9 mouse cellular contexts compared by ENCODE assay signal in the genomic region with DNA sequence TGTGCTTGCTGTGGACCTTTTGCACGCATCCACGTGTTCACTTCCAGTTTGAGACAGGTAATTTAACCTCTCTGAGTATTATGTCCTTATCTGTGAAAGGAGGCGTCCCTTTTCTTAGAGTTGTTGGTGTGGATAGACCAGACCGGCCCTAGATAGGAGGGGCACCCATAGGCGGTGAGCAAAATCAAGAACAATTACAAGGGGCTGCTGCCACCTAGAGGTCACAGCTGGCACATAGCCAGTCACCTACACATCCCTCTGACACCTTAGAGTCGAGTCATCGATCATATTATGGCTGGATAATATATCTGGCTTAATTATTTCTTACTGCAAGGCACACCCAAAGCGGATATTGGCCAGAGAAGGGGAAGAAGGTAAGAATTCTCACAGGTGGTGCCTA. TPM values are rescaled to one million over a fixed set of nuclear protein-coding genes. Genes with fewer than 3 reads are reported as not detected.
DNase-seq lines count a peak whose midpoint lies in the region; ATAC-seq lines count a peak whose summit lies in the region.
"Had no signal": no experiment of that assay in that cellular context is flagged by ENCODE, and none has a peak within 500 bp of the region (broad histone marks: within the 10 kb centered on the region; RNA-seq: fewer than 3 reads in every experiment).

No protein-coding gene starts in this region.

- intact Hi-C loops in gastrocnemius, postnatal 14 days (cut with DNase I; ENCODE audit: low total_unique reads) = no loop called here

- no peaks in the 10 kb centered on the region for H3K9me3 ChIP-seq in heart, embryonic 13.5 days
- no peaks in the 10 kb centered on the region for H3K9me3 ChIP-seq in midbrain, embryonic 11.5 days (ENCODE audit: control insufficient read depth, low read length)
- H3K9me3 ChIP-seq: neural tube, embryonic 12.5 days had no signal

- peak; percentile 61 for DNase-seq in layer of hippocampus, adult 11-12 months (ENCODE audit: low spot score)
- DNase-seq in layer of hippocampus, postnatal 14 days (ENCODE audit: low spot score in 2 of 2) = no peak
- peak; percentile 68 for DNase-seq in c-Kit-positive CD71-negative TER-119-negative erythroid progenitor cells, embryonic 14.5 days (ENCODE audit: low read depth)
- DNase-seq in kidney, postnatal 36 days = peak; percentile 73 to 80
- DNase-seq in midbrain, embryonic 11.5 days (ENCODE audit: low spot score, missing footprints) = peak; percentile 96
- peak; percentile 90 for DNase-seq in splenic B cell, adult 2 months (ENCODE audit: low read depth, low spot score)
- no peak for DNase-seq in gastrocnemius, postnatal 14 days

- H3K9ac ChIP-seq in heart, embryonic 13.5 days = peak overlapping the region; percentile 48; the same call in 1 of the 2 replicates
- H3K9ac ChIP-seq in midbrain, embryonic 11.5 days (ENCODE audit: low read length) = no peak overlapping the region
- H3K9ac ChIP-seq: neural tube, embryonic 12.5 days had no signal

- 9% methylated on average over 8 of the region's 8 CpGs for WGBS in heart, embryonic 13.5 days
- 8% methylated on average over 8 of the region's 8 CpGs for WGBS in midbrain, embryonic 11.5 days

- H3K4me1 ChIP-seq in heart, embryonic 13.5 days = peaks cover 57% of the 10 kb centered on the region
- H3K4me1 ChIP-seq in midbrain, embryonic 11.5 days (ENCODE audit: control insufficient read depth, insufficient read depth, low read length) = peaks cover 25% of the 10 kb centered on the region

- ATAC-seq in heart, embryonic 13.5 days (ENCODE audit: extremely low read depth, insufficient number of reproducible peaks, low FRiP score, low TSS enrichment) = no peak
- ATAC-seq in midbrain, embryonic 11.5 days (ENCODE audit: low FRiP score) = peak; percentile 40; the same call in 1 of the 2 replicates

- 0 out of 2 replicates have a peak overlapping the region, but pooled peaks have one; percentile 29 for H3K4me2 ChIP-seq in heart, embryonic 13.5 days
- no peak overlapping the region for H3K4me2 ChIP-seq in midbrain, embryonic 11.5 days
- H3K4me2 ChIP-seq: neural tube, embryonic 12.5 days had no signal

- peaks cover 22% of the 10 kb centered on the region for H3K36me3 ChIP-seq in heart, embryonic 13.5 days
- no peaks in the 10 kb centered on the region for H3K36me3 ChIP-seq in midbrain, embryonic 11.5 days (ENCODE audit: control insufficient read depth, insufficient read depth, low read length)
- H3K36me3 ChIP-seq in splenic B cell, adult 2 months (ENCODE audit: control insufficient read depth, insufficient read depth, low read length, poor library complexity, severe bottlenecking) = no peaks in the 10 kb centered on the region
- H3K36me3 ChIP-seq: neural tube, embryonic 12.5 days had no signal

- peaks cover 33% of the 10 kb centered on the region for H3K27me3 ChIP-seq in heart, embryonic 13.5 days (replicated peaks)
- peaks cover 5% of the 10 kb centered on the region; the same call in 1 of the 2 replicates for H3K27me3 ChIP-seq in midbrain, embryonic 11.5 days (ENCODE audit: control insufficient read depth, insufficient read depth, low read length)
- no peaks in the 10 kb centered on the region for H3K27me3 ChIP-seq in splenic B cell, adult 2 months (ENCODE audit: control insufficient read depth, insufficient read depth, low read length, poor library complexity, severe bottlenecking)

- H3K4me3 ChIP-seq in heart, embryonic 13.5 days = no peak overlapping the region
- no peak overlapping the region for H3K4me3 ChIP-seq in midbrain, embryonic 11.5 days (ENCODE audit: low read depth, low read length)
- H3K4me3 ChIP-seq: neural tube, embryonic 12.5 days had no signal

- H3K27ac ChIP-seq in heart, embryonic 13.5 days (replicated peaks) = no peak overlapping the region
- H3K27ac ChIP-seq in midbrain, embryonic 11.5 days (ENCODE audit: low read depth, low read length) = no peak overlapping the region
- H3K27ac ChIP-seq: neural tube, embryonic 12.5 days had no signal

RNA-seq across cellular contexts. Expression of a gene that starts 2.6 kb away (rescaled TPM):
- total RNA-seq in layer of hippocampus, postnatal 14 days (2021) = 1 to 10 TPM; 3.5 to 4.2 TPM
- 2.2 and 2.9 TPM in 2 replicates for polyA plus RNA-seq in heart, embryonic 13.5 days (2015; fragmentation: Nextera tagmentation; extraction: Ambion mirVana)
- polyA plus RNA-seq in midbrain, embryonic 11.5 days (2014; fragmentation: Nextera tagmentation; extraction: Ambion mirVana) = 0.86 and 0.92 TPM in 2 replicates
- 1 to 10 TPM; 6.8 to 6.9 TPM for total RNA-seq in gastrocnemius, postnatal 14 days (2021)

RNA-seq across cellular contexts. Expression of a gene that starts 12.7 kb away (rescaled TPM):
- total RNA-seq in layer of hippocampus, postnatal 14 days (2021) = not detected
- not detected in 2 replicates for polyA plus RNA-seq in heart, embryonic 13.5 days (2015; fragmentation: Nextera tagmentation; extraction: Ambion mirVana)
- polyA plus RNA-seq in midbrain, embryonic 11.5 days (2014; fragmentation: Nextera tagmentation; extraction: Ambion mirVana) = not detected in 2 replicates
- total RNA-seq in gastrocnemius, postnatal 14 days (2021) = not detected
- polyA plus RNA-seq: neural tube, embryonic 12.5 days had no signal

RNA-seq across cellular contexts. Expression of a gene that starts 14.3 kb away (rescaled TPM):
- 10 to 100 TPM; 38.8 to 39.7 TPM for total RNA-seq in layer of hippocampus, postnatal 14 days (2021)
- 36.2 and 38.3 TPM in 2 replicates for polyA plus RNA-seq in heart, embryonic 13.5 days (2015; fragmentation: Nextera tagmentation; extraction: Ambion mirVana)
- 36.0 and 39.9 TPM in 2 replicates for polyA plus RNA-seq in midbrain, embryonic 11.5 days (2014; fragmentation: Nextera tagmentation; extraction: Ambion mirVana)
- 1 to 10 TPM; 5.3 TPM for total RNA-seq in gastrocnemius, postnatal 14 days (2021)

RNA-seq across cellular contexts. Expression of a gene that starts 19.7 kb away (rescaled TPM):
- 100 to 1,000 TPM; 218 to 234 TPM for total RNA-seq in layer of hippocampus, postnatal 14 days (2021)
- polyA plus RNA-seq in heart, embryonic 13.5 days (2015; fragmentation: Nextera tagmentation; extraction: Ambion mirVana) = 0.17 and 0.24 TPM in 2 replicates
- polyA plus RNA-seq in midbrain, embryonic 11.5 days (2014; fragmentation: Nextera tagmentation; extraction: Ambion mirVana) = 7.8 and 8.0 TPM in 2 replicates
- total RNA-seq in gastrocnemius, postnatal 14 days (2021) = under 1 TPM; 0.06 to 0.07 TPM

RNA-seq across cellular contexts. Expression of a gene that starts 31.6 kb away (rescaled TPM):
- 1 to 10 TPM; 2.1 to 2.7 TPM for total RNA-seq in layer of hippocampus, postnatal 14 days (2021)
- 0.94 and 1.6 TPM in 2 replicates for polyA plus RNA-seq in heart, embryonic 13.5 days (2015; fragmentation: Nextera tagmentation; extraction: Ambion mirVana)
- 0.20 and 0.33 TPM in 2 replicates for polyA plus RNA-seq in midbrain, embryonic 11.5 days (2014; fragmentation: Nextera tagmentation; extraction: Ambion mirVana)
- total RNA-seq in gastrocnemius, postnatal 14 days (2021) = under 1 TPM; 0.08 to 0.27 TPM

Comparison
In these comparisons a context has a peak if more than half of its experiments do, and no peak if none do; other contexts are left out.
1. DNase-seq: peak in layer of hippocampus, adult 11-12 months (single experiment), c-Kit-positive CD71-negative TER-119-negative erythroid progenitor cells, embryonic 14.5 days (single experiment), kidney, postnatal 36 days (2 of 2), midbrain, embryonic 11.5 days (single experiment) and splenic B cell, adult 2 months (single experiment); none in layer of hippocampus, postnatal 14 days (0 of 2) and gastrocnemius, postnatal 14 days (single experiment).
2. RNA of a gene that starts 14.3 kb away (total RNA-seq): 38.8 to 39.7 TPM in layer of hippocampus, postnatal 14 days; 5.3 TPM in gastrocnemius, postnatal 14 days; every median in the first group is over 4 times any median in the second.